Mouse (Mus musculus) neural tube, embryonic 10.5 days (tissue): ENCODE data around the gene Hhatl.

ENCODE experiments used
- DNase-seq: peaks from one replicate; pipeline ENCODE4 v3.0.0-alpha.2; 2017; ENCODE audit warnings: low spot score; ENCODE audit errors: extremely low spot score

Hhatl gene

GRCm38 (mm10) chr9:121791757-121792521, at the start of gene Hhatl:
TSS of gene Hhatl (minus strand) at chr9:121792507.
- DNase-seq, result no peak

GRCm38 (mm10) chr9:121839622-121839965, 47.3 kb upstream of the Hhatl start:
- no peak for DNase-seq

GRCm38 (mm10) chr9:121838829-121839621, 46.7 kb upstream of the Hhatl start, which contains the start of gene Ccdc13:
TSS of gene Ccdc13 (minus strand) at chr9:121839461.
- DNase-seq, result peak; percentile 95

GRCm38 (mm10) chr9:121838008-121838407, 45.7 kb upstream of the Hhatl start:
- DNase-seq, result no peak

- DNase-seq, result no peak
Measured at GRCm38 (mm10) chr9:121833825-121834224, 41.5 kb upstream of the Hhatl start.

GRCm38 (mm10) chr9:121830956-121831293, 38.6 kb upstream of the Hhatl start:
- peak; percentile 81 for DNase-seq

GRCm38 (mm10) chr9:121830243-121830955, 38.1 kb upstream of the Hhatl start:
- DNase-seq, result no peak

GRCm38 (mm10) chr9:121829270-121829992, 37.1 kb upstream of the Hhatl start:
- no peak for DNase-seq

GRCm38 (mm10) chr9:121828314-121828713, 36.0 kb upstream of the Hhatl start:
- no peak for DNase-seq

GRCm38 (mm10) chr9:121826356-121826755, 34.0 kb upstream of the Hhatl start:
- DNase-seq, result no peak

GRCm38 (mm10) chr9:121823991-121824390, 31.7 kb upstream of the Hhatl start:
- DNase-seq, result no peak

GRCm38 (mm10) chr9:121823051-121823450, 30.7 kb upstream of the Hhatl start:
- no peak for DNase-seq

- no peak for DNase-seq
Measured at GRCm38 (mm10) chr9:121822585-121822991, 30.3 kb upstream of the Hhatl start.

- no peak for DNase-seq
Measured at GRCm38 (mm10) chr9:121820765-121821164, 28.5 kb upstream of the Hhatl start.

GRCm38 (mm10) chr9:121819771-121820471, 27.6 kb upstream of the Hhatl start:
- DNase-seq, result no peak

- DNase-seq, result no peak
Measured at GRCm38 (mm10) chr9:121819073-121819770, 26.9 kb upstream of the Hhatl start.

GRCm38 (mm10) chr9:121815183-121815582, 22.9 kb upstream of the Hhatl start:
- no peak for DNase-seq

GRCm38 (mm10) chr9:121810081-121810821, 17.9 kb upstream of the Hhatl start:
- DNase-seq, result peak; percentile 37

GRCm38 (mm10) chr9:121808511-121808910, 16.2 kb upstream of the Hhatl start:
- no peak for DNase-seq
